Mouse (Mus musculus) liver, embryonic 11.5 days (tissue): ENCODE results near the gene Nav2. TPM values are rescaled to one million over a fixed set of nuclear protein-coding genes. Genes with fewer than 3 reads are reported as not detected.
A peak's percentile ranks its signal among the peaks of the same experiment; 100 is the strongest.

Experiments
- ATAC-seq: fragments of 200-750 bp; cut with Nextera tagmentation; replicated peaks from 2 replicates; pipeline ENCODE4 v1.8.0; 2017; ENCODE audit warnings: moderate number of reproducible peaks, mild to moderate bottlenecking, moderate TSS enrichment, moderate library complexity; ENCODE audit not compliant: low FRiP score
- DNase-seq: peaks from one replicate; pipeline ENCODE4 v3.0.0-alpha.2; 2017; ENCODE audit warnings: low spot score
- H3K27ac ChIP-seq: fragments of 300-500 bp; sonication (generic); 2 replicates; pipeline ENCODE4 v1.5.1; 2014; ENCODE audit warnings: mild to moderate bottlenecking, low read depth, low read length, control low read depth
- H3K27me3 ChIP-seq: fragments of 300-500 bp; sonication (generic); replicated peaks from 2 replicates; pipeline ENCODE4 v1.6.1; 2014; ENCODE audit warnings: low read length, mixed read lengths; ENCODE audit not compliant: control insufficient read depth, insufficient read depth
- H3K36me3 ChIP-seq: fragments of 300-500 bp; sonication (generic); 2 replicates; pipeline ENCODE4 v1.6.1; 2014; ENCODE audit warnings: mild to moderate bottlenecking, low read length, moderate library complexity, mixed read lengths; ENCODE audit not compliant: control insufficient read depth, insufficient read depth
- H3K4me1 ChIP-seq: fragments of 300-500 bp; sonication (generic); replicated peaks from 2 replicates; pipeline ENCODE4 v1.6.1; 2014; ENCODE audit warnings: low read length, mixed read lengths; ENCODE audit not compliant: control insufficient read depth, insufficient read depth
- H3K4me2 ChIP-seq: fragments of 300-500 bp; sonication (generic); 2 replicates; pipeline ENCODE4 v1.6.1; 2014; ENCODE audit warnings: mild to moderate bottlenecking, control low read depth, moderate library complexity
- H3K4me3 ChIP-seq: fragments of 300-500 bp; sonication (generic); 2 replicates; pipeline ENCODE4 v1.5.1; 2014; ENCODE audit warnings: low read depth, low read length, control low read depth
- H3K9ac ChIP-seq: fragments of 300-500 bp; sonication (generic); 2 replicates; pipeline ENCODE4 v1.6.1; 2014; ENCODE audit warnings: low read depth, low read length, control low read depth
- H3K9me3 ChIP-seq: fragments of 300-500 bp; sonication (generic); 2 replicates; pipeline ENCODE4 v1.6.1; 2016; ENCODE audit warnings: low read length, inconsistent platforms, mixed read lengths; ENCODE audit not compliant: control insufficient read depth
- WGBS: fragments of 180-500 bp; shearing (Covaris S2); extraction: QIAGEN DNeasy Blood & Tissue Kit; methylation state at CpG from one replicate; pipeline ENCODE4 v1.1.7; 2014; 5-methylcytosine and 5-hydroxymethylcytosine counted together
- polyA plus RNA-seq: library from polyadenylated mRNA; unstranded; fragments of >200 nt; fragmentation: Nextera tagmentation; extraction: Ambion mirVana; gene quantifications from 2 replicates; pipeline ENCODE4 v1.2.1, GENCODE M21; 2014

Gene Nav2
- polyA plus RNA-seq, 1 experiment from 2014 or later: 6.2 TPM

DNA sequence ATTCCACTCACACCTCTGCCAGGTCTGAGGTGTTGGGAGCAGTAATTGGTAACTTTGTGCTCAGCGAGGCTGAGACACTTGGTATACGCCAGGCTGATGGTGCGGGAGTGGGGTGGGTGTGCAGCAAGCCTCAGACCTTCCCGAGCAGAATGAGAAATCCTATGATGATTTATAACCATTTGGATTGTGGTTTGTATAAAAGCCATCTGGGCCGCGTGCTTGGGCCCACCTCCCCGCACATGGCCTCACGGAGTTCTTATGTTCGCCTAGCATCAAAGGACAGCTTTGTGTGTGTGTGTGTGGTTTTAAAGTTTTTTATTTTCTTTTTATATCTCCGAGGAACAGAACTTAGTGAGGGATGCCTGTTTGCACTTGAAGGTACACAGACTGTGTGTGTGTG is 474.4 kb downstream of the Nav2 start:
- no peaks in the 10 kb centered on the region for H3K9me3 ChIP-seq
- DNase-seq (no peak), ATAC-seq (no peak)
- H3K36me3 ChIP-seq: no peaks in the 10 kb centered on the region
- no peak overlapping the region for H3K4me2 ChIP-seq
- no peaks in the 10 kb centered on the region for H3K4me1 ChIP-seq
- WGBS: 75% methylated on average over 10 of the region's 10 CpGs
- no peak overlapping the region for H3K4me3 ChIP-seq
- H3K27me3 ChIP-seq: no peaks in the 10 kb centered on the region
- no peak overlapping the region for H3K9ac ChIP-seq
- H3K27ac ChIP-seq: no peak overlapping the region

DNA sequence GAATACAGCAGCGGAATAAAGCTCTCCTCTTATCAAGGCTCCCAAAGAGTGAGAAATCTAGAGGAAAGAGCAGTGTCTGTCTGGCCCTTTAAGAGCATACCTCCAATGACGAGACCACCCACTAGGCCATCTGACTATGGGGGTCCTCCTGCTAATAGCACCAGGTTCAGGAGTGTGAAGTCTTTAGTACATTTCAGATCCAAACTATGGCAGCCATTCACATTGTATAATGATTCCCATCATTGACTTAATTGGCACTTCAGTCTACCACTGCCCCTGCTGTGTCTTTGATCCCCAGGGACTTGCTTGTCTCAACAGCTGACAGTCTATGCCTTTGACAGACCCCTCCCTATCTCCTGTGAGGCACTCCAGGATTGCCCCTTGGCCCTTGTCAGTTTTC is 479.6 kb downstream of the Nav2 start:
- Histone ChIP-seq H3K4me2 (no peak overlapping the region), H3K9me3 (no peaks in the 10 kb centered on the region), H3K27me3 (no peaks in the 10 kb centered on the region), H3K4me3 (no peak overlapping the region), H3K27ac (no peak overlapping the region), H3K36me3 (no peaks in the 10 kb centered on the region), H3K4me1 (no peaks in the 10 kb centered on the region; the same call in 1 of the 2 replicates), H3K9ac (no peak overlapping the region)
- DNase-seq (no peak), ATAC-seq (no peak)
- WGBS: 55% methylated on average over 2 of the region's 2 CpGs

DNA sequence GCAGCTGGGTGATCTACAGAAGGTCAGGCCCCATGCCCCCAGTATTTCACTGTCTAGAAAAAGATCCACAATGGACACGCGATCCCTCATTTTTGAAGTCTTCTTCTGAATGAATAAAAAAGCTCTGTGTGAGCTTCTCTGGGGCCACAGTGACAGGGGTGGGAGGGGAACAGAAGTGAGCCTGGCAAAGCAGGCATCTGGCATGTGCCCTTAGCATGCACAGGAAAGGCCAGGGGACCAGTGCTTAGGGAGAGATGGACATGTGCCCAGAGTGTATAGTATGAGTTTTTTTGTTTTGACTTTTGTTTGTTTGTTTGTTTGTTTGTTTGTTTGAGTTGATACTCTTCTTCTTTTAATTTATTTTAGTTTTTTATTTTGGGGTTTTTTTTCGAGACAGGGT is 481.8 kb downstream of the Nav2 start:
- no peak overlapping the region for H3K4me3 ChIP-seq
- ATAC-seq (no peak), DNase-seq (no peak)
- 69% methylated on average over 3 of the region's 3 CpGs for WGBS
- H3K9ac ChIP-seq: no peak overlapping the region
- H3K4me1 ChIP-seq: no peaks in the 10 kb centered on the region; the same call in 1 of the 2 replicates
- no peaks in the 10 kb centered on the region for H3K27me3 ChIP-seq
- no peaks in the 10 kb centered on the region for H3K36me3 ChIP-seq
- H3K27ac ChIP-seq: no peak overlapping the region
- no peak overlapping the region for H3K4me2 ChIP-seq
- H3K9me3 ChIP-seq: peaks cover 3% of the 10 kb centered on the region; the same call in 1 of the 2 replicates

DNA sequence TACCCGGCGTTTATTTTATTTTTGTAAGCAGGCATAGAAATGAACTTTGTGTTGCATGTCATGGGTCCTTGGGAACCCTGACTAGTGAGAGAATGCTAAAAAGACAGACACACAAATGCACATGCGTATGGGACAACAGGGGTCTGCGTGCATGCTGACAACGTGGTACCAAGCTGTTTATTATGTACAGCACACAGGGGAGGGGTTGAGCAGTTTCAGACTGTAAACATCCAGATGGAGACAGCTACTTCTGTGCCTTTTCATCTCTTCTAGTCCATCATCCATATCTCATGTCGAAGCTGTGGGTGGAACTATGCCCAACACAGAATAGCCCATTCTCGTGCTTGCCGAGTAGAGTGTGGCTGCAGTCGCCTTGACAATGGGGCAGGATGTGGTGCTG is 482.3 kb downstream of the Nav2 start:
- Histone ChIP-seq H3K27me3 (no peaks in the 10 kb centered on the region), H3K9ac (no peak overlapping the region), H3K9me3 (peaks cover 3% of the 10 kb centered on the region; the same call in 1 of the 2 replicates), H3K4me2 (no peak overlapping the region), H3K4me3 (no peak overlapping the region), H3K4me1 (no peaks in the 10 kb centered on the region; the same call in 1 of the 2 replicates), H3K36me3 (no peaks in the 10 kb centered on the region), H3K27ac (no peak overlapping the region)
- WGBS: 73% methylated on average over 9 of the region's 9 CpGs
- DNase-seq: no peak
- ATAC-seq: no peak

DNA sequence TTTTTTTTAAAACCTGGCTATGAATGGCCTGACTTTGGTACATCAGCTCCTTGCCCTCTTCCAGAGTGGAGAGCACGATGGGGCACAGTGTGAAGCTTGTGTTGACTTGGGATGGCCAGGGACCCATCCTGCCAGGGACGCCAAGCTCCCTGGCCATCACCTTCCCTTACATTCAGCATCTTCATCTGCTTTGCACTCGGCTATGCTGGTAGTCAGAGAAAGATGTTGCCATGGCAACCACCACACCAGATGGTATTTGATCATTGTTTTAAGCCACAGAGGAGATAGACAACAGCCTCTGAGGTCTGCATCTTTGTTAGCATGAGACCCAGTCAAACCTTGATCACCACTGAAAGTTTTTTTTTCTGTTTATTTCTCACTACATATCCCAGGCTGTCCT is 483.7 kb downstream of the Nav2 start:
- WGBS: 74% methylated on average over 3 of the region's 3 CpGs

DNA sequence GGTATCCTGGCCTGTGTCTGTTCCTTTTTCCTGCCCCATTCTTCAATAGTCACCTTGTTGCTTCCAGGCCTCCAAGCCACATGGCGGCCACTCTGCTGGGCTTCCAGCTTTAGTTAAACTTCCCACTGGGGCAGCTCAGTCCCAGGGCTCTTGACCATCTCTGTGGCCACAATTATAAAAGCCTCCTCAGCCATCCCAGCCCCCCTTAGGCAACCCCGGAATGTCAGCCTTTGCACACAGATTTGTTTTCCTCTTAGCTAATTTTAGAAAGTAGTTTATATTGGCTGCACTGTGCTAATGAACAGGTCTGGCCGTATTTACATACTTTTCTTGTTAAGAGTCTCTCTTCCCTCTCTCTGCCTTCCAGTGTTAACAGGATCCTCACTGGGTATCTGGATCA is 484.3 kb downstream of the Nav2 start:
- Histone ChIP-seq H3K4me3 (no peak overlapping the region), H3K27me3 (no peaks in the 10 kb centered on the region), H3K27ac (no peak overlapping the region), H3K4me2 (no peak overlapping the region), H3K9me3 (peaks cover 3% of the 10 kb centered on the region; the same call in 1 of the 2 replicates), H3K4me1 (no peaks in the 10 kb centered on the region; the same call in 1 of the 2 replicates), H3K36me3 (no peaks in the 10 kb centered on the region), H3K9ac (no peak overlapping the region)
- DNase-seq (no peak), ATAC-seq (no peak)
- 71% methylated on average over 3 of the region's 3 CpGs for WGBS

More for the DNA sequence above, 483.7 kb downstream of the Nav2 start:
- Histone ChIP-seq H3K36me3 (no peaks in the 10 kb centered on the region), H3K27ac (no peak overlapping the region), H3K4me2 (no peak overlapping the region), H3K4me3 (no peak overlapping the region), H3K4me1 (no peaks in the 10 kb centered on the region; the same call in 1 of the 2 replicates), H3K9me3 (peaks cover 3% of the 10 kb centered on the region; the same call in 1 of the 2 replicates), H3K27me3 (no peaks in the 10 kb centered on the region), H3K9ac (no peak overlapping the region)
- no peak for DNase-seq
- no peak for ATAC-seq

DNA sequence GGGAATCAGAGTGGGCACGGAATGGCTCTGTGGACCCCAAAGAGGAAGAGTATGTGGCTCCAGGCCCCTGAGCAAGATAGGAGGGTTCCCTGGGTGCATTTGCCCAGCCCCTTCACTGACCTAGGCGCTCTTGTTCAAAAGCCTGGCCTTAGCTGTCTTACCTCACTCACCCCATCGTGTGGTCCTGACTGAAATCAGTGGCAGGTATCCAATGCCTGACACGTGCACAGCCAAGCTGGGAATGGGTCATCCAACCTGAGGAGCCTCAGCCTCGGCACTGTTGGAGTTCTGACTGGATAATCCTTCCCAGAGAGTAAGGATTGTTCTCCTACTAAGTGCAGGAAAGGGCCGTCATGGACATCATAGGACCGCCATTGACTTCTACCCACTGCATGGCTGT is 485.3 kb downstream of the Nav2 start:
- Histone ChIP-seq H3K9ac (no peak overlapping the region), H3K4me3 (no peak overlapping the region), H3K4me2 (no peak overlapping the region), H3K27me3 (no peaks in the 10 kb centered on the region), H3K4me1 (no peaks in the 10 kb centered on the region; the same call in 1 of the 2 replicates), H3K36me3 (no peaks in the 10 kb centered on the region), H3K27ac (no peak overlapping the region), H3K9me3 (peaks cover 3% of the 10 kb centered on the region; the same call in 1 of the 2 replicates)
- no peak for ATAC-seq
- DNase-seq: no peak
- WGBS: 82% methylated on average over 7 of the region's 7 CpGs

DNA sequence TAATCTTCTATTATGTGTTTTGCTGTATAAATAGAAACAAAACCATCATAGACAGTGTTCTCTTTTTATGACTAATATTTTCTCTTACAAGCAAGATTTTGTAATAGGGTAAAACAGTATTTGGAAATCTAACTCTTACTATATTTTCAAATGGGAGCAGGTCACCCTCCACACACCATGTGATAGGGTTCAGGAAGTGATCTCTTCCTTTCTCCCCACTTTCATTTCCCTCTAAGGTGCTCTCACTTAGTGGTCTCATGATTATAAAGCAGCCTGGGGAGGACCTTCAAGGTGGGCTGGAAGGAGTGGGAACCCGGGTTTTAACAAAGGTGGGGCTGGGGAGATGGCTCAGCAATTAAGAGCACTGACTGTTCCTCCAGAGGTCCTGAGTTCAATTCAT is 487.7 kb downstream of the Nav2 start:
- ATAC-seq: no peak
- 60% methylated on average over 1 of the region's 1 CpGs for WGBS
- no peak overlapping the region for H3K27ac ChIP-seq
- no peak overlapping the region for H3K9ac ChIP-seq
- no peaks in the 10 kb centered on the region for H3K27me3 ChIP-seq
- H3K4me3 ChIP-seq: no peak overlapping the region
- H3K36me3 ChIP-seq: no peaks in the 10 kb centered on the region
- H3K9me3 ChIP-seq: peaks cover 3% of the 10 kb centered on the region; the same call in 1 of the 2 replicates
- no peak overlapping the region for H3K4me2 ChIP-seq
- no peaks in the 10 kb centered on the region; the same call in 1 of the 2 replicates for H3K4me1 ChIP-seq
- no peak for DNase-seq

DNA sequence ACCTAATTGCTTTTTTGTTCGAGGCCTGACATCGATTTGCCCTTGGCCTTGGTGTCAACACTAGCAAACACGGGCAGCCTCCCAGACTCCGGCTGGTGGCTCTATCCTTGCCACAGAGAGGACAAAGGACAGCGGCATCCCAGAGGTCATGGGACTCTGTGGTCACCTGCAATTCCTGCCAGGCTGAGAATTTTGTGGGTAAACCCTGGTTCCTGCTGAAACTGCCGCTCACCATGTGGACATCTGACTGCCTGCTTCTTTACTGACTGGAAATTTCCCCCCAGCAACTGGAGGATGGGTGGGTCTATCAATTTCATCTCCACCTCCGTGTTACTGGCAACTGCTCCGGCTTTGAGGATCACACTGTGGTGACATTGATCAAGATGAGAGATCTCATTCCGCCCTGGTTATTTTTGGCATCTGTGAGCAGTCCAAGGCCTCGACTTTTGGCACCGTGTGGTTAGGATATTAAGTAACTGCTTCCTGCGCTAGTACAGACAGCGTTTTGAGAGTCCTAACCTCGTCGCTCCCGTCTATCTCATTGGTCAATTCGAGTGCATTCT is 489.0 kb downstream of the Nav2 start:
- H3K9ac ChIP-seq: no peak overlapping the region
- peak overlapping the region; percentile 48; the same call in 1 of the 2 replicates for H3K27ac ChIP-seq
- H3K4me1 ChIP-seq: no peaks in the 10 kb centered on the region; the same call in 1 of the 2 replicates
- H3K27me3 ChIP-seq: no peaks in the 10 kb centered on the region
- H3K4me3 ChIP-seq: no peak overlapping the region
- no peak for DNase-seq
- 58% methylated on average over 17 of the region's 17 CpGs for WGBS
- peaks cover 3% of the 10 kb centered on the region; the same call in 1 of the 2 replicates for H3K9me3 ChIP-seq
- no peaks in the 10 kb centered on the region for H3K36me3 ChIP-seq
- peak; percentile 49; the same call in 1 of the 2 replicates for ATAC-seq
- no peak overlapping the region for H3K4me2 ChIP-seq
